Mouse (Mus musculus) embryonic stem cell, embryonic (primary cell): ENCODE measurements around the gene Chchd1.

ENCODE experiments used
- CTCF ChIA-PET, 4 experiments: fragments of 300-600 bp in 2 of 4; fragments of 350-600 bp in 2 of 4; sonication (Branson Sonifier 250); formaldehyde crosslinking; loops; one replicate each; lab custom pipeline; 2022; ENCODE audit warnings: inconsistent platforms in 2 of 4; lab: Charles Lee
- POLR2A ChIA-PET, 4 experiments: fragments of 300-600 bp in 2 of 4; fragments of 350-600 bp in 2 of 4; sonication (Branson Sonifier 250); formaldehyde crosslinking; loops; one replicate each; lab custom pipeline; 2022; ENCODE audit warnings: antibody characterized with exemption in 4 of 4, inconsistent platforms in 1 of 4; lab: Charles Lee

Chchd1 gene

GRCm38 (mm10) chr14:20702741-20703381 lies at the start of gene Chchd1:
Gene Chchd1, plus strand, starts transcription at chr14:20703006.
- POLR2A ChIA-PET, result interaction anchor here in 2 of 4 experiments (0.6 to 3.2 kb wide), 16 partner anchors 9 to 350 kb away, joined by 3 to 13 read pairs (median 6); partner anchors contain the start of genes Sec24c (in 2 of the 2), Usp54 (in 2 of the 2), Adk (in 1 of the 2) and Ap3m1 (in 1 of the 2)
- CTCF ChIA-PET, result no interaction called here

- POLR2A ChIA-PET, result interaction anchor here in 3 of 4 experiments (0.6 to 2.0 kb wide), 6 partner anchors 9 to 46 kb away, joined by 3 to 10 read pairs (median 6); partner anchors contain the start of gene Usp54 (in 2 of the 3)
- CTCF ChIA-PET, result interaction anchor here in 2 of 4 experiments (0.6 to 1.7 kb wide), 3 partner anchors 9 to 265 kb away, joined by 3 to 6 read pairs (median 4); no protein-coding TSS in a partner anchor
Observed at GRCm38 (mm10) chr14:20654690-20655421, 48.0 kb upstream of the Chchd1 start.

GRCm38 (mm10) chr14:20655731-20656130 lies 47.1 kb upstream of the Chchd1 start:
- ChIA-PET CTCF (interaction anchor here in 3 of 4 experiments (1.2 to 1.7 kb wide), 4 partner anchors 10 to 80 kb away, joined by 4 to 7 read pairs (median 6); no protein-coding TSS in a partner anchor), POLR2A (interaction anchor here in 3 of 4 experiments (0.6 to 2.0 kb wide), 9 partner anchors 8 to 209 kb away, joined by 3 to 10 read pairs (median 5); partner anchors contain the start of gene Usp54 (in 2 of the 3))

DNA sequence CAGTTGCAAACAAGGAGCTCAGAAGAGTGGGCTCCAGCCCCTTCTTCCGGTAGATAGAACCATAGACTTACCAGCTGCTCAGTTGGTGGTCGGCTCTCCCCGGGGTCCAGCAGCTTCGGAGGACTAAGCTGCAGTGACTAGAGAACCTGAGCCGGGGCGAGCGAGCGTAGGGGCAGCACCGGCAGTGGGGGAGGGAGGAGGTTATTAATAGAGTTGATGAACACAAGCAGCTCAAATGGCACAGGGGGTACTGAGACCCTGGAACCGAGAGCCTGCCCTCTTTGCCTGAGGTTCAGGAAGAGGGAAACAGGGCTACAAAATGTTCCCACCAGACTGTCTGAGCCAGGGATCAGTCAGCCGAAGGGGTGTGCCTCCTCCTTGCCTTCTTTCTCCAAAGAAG lies 46.4 kb upstream of the Chchd1 start, which contains the start of gene Myoz1:
Myoz1 (minus strand) TSS at position 180 of the 400 bp plus-strand sequence.
- CTCF ChIA-PET, result interaction anchor here in 3 of 4 experiments (1.2 to 1.7 kb wide), 4 partner anchors 11 to 80 kb away, joined by 4 to 7 read pairs (median 6); no protein-coding TSS in a partner anchor
- POLR2A ChIA-PET, result interaction anchor here in 2 of 4 experiments (1.0 to 2.0 kb wide), 7 partner anchors 14 to 210 kb away, joined by 3 to 10 read pairs (median 5); partner anchors contain the start of gene Usp54 (in 2 of the 2)

DNA sequence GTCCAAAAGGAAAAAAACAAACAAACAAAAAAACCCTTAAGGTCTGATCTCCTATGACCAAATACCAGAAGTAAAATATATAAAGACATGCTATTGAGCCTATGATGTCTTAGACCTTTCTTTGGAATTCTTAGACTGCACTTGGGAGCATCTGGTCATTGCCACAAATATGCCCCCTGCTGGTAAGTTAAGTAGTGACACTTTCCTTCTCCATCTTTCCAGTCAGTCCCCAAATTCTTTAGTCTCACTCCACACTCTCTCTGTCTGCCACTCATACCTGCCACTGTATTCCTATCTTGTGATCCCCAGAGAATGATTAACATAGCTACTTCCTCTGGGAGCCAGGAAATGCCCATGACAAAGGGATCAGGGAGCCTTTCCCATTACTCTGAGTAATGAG lies 44.5 kb upstream of the Chchd1 start:
- CTCF ChIA-PET, result interaction anchor here (0.6 to 2.9 kb wide), 14 partner anchors 13 to 287 kb away, joined by 3 to 25 read pairs (median 4); partner anchors contain the start of gene Usp54 (in 2 of the 4)
- POLR2A ChIA-PET, result interaction anchor here (0.6 to 5.3 kb wide), 19 partner anchors 14 to 576 kb away, joined by 3 to 69 read pairs (median 5); partner anchors contain the start of genes Usp54 (in 3 of the 4), Sec24c (in 2 of the 4), Adk (in 1 of the 4) and Ap3m1 (in 1 of the 4)

GRCm38 (mm10) chr14:20658902-20659301 lies 43.9 kb upstream of the Chchd1 start:
- CTCF ChIA-PET, result interaction anchor here (0.6 to 2.9 kb wide), 10 partner anchors 14 to 282 kb away, joined by 3 to 25 read pairs (median 4); partner anchors contain the start of gene Usp54 (in 1 of the 4)
- POLR2A ChIA-PET, result interaction anchor here (1.0 to 5.9 kb wide), 19 partner anchors 14 to 576 kb away, joined by 3 to 84 read pairs (median 5); partner anchors contain the start of genes Usp54 (in 3 of the 4), Sec24c (in 2 of the 4), Adk (in 1 of the 4) and Ap3m1 (in 1 of the 4)

DNA sequence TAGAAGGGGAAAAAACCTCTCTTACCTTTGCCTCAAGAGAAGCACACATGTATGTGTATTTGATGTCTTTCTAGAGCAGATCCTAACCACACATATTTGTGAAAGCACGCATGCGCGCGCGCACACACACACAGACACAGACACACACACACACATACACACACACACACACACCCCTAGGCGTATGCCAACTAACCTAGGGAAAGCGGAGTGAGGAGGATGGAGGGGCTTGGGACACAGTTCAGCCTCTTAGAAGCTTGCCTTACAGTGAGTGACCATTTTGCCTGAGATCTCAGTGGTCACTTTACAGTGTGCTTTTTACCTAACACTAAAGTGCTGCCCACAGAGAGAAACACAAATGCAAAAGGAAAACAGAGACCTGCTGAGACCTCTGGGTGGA lies 43.1 kb upstream of the Chchd1 start:
- ChIA-PET POLR2A (interaction anchor here in 3 of 4 experiments (1.0 to 5.9 kb wide), 27 partner anchors 11 to 478 kb away, joined by 3 to 84 read pairs (median 6); partner anchors contain the start of genes Sec24c (in 3 of the 3), Ppp3cb (in 2 of the 3), Usp54 (in 2 of the 3) and Adk (in 1 of the 3)), CTCF (interaction anchor here (0.6 to 3.9 kb wide), 13 partner anchors 11 to 266 kb away, joined by 3 to 34 read pairs (median 4); partner anchors contain the start of genes Fut11 (in 1 of the 4), Sec24c (in 1 of the 4) and Usp54 (in 1 of the 4))

DNA sequence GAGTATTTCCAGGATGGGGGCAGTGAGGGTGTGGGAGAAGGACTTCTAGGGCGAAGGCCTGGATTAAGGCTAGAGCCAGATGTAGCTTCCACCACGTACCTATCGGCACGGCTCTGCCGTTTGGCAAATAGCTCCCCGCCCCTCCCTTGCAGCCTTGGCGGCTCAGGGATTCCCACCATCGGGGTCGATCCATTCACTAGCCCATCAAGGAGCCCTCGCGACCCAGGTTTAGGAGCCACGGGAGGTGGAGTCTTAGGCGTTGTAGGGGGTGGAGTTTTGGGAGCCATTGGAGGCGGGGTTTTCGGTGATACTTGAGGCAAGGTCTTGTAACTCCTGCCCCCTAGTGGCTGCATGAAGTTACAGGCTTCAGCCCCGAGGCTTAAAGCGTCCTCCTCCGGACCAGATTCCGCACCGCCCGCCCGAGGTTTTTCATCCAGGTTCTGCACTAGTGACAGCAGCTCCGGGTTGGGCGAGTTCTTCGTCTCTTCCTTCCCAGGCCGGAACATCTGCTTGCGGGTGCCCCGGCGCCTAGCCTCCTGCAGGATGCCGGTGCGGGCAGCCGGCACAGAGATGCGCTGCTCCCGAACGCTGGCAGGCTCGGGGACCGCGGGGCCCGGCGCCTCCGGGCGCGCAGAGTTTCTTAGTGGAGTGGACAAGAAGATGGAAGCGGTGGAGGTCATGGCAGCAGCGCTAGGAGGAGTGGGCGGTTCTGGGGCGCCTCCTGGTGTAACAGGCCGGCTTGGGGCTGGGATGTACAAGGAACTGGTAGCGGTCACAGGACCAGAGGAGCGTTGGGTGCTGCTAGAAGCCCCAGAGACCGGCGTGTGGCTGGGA lies 41.8 kb upstream of the Chchd1 start:
- ChIA-PET CTCF (interaction anchor here (0.5 to 3.9 kb wide), 36 partner anchors 10 to 499 kb away, joined by 3 to 34 read pairs (median 4); partner anchors contain the start of genes Ppp3cb (in 2 of the 4), Anxa7 (in 1 of the 4), Cfap70 (in 1 of the 4) and Fut11 (in 1 of the 4)), POLR2A (interaction anchor here in 3 of 4 experiments (0.6 to 5.9 kb wide), 66 partner anchors 9 to 546 kb away, joined by 3 to 84 read pairs (median 4); partner anchors contain the start of genes Sec24c (in 3 of the 3), Usp54 (in 3 of the 3), Adk (in 2 of the 3) and Ap3m1 (in 2 of the 3))

GRCm38 (mm10) chr14:20661661-20662331 lies 41.0 kb upstream of the Chchd1 start:
- ChIA-PET CTCF (interaction anchor here (0.5 to 3.9 kb wide), 28 partner anchors 9 to 887 kb away, joined by 3 to 34 read pairs (median 4); partner anchors contain the start of genes Anxa7 (in 2 of the 4), Cfap70 (in 1 of the 4), Fut11 (in 1 of the 4) and Sec24c (in 1 of the 4)), POLR2A (interaction anchor here in 3 of 4 experiments (0.6 to 5.9 kb wide), 43 partner anchors 8 to 391 kb away, joined by 3 to 84 read pairs (median 4); partner anchors contain the start of genes Usp54 (in 3 of the 3), Adk (in 2 of the 3), Ap3m1 (in 2 of the 3) and Mrps16 (in 2 of the 3))

DNA sequence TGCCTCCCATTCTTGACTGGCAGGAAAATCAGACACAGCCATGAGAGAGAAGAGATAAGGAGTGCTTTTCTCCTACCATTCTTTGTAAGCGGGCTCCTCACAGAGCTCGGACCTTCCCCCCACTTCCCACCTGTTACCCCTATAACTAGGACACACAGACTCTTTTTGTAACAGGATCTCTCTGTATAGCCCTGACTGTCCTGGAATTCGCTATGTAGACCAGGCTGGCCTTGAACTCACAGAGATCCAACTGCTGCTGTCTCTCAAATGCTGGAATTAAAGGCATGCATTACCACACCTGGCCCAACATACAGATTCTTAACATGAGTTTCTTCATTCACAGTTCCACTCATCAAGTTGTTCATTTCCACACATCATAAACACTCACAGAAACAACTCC lies 40.1 kb upstream of the Chchd1 start:
- CTCF ChIA-PET, result interaction anchor here in 3 of 4 experiments (0.8 to 3.9 kb wide), 4 partner anchors 10 to 87 kb away, joined by 3 to 32 read pairs (median 17); no protein-coding TSS in a partner anchor

GRCm38 (mm10) chr14:20663601-20664000 lies 39.2 kb upstream of the Chchd1 start:
- ChIA-PET CTCF (interaction anchor here in 2 of 4 experiments (0.8 to 1.2 kb wide), 2 partner anchors 87 to 88 kb away, joined by 3 read pairs; no protein-coding TSS in a partner anchor), POLR2A (interaction anchor here in 3 of 4 experiments (0.7 to 5.9 kb wide), 9 partner anchors 8 to 833 kb away, joined by 3 to 84 read pairs (median 4); partner anchors contain the start of genes Sec24c (in 2 of the 3), Adk (in 1 of the 3), Anxa7 (in 1 of the 3) and Ap3m1 (in 1 of the 3))

More for the DNA sequence above, 40.1 kb upstream of the Chchd1 start:
- POLR2A ChIA-PET, result interaction anchor here in 3 of 4 experiments (1.2 to 5.9 kb wide), 9 partner anchors 7 to 270 kb away, joined by 3 to 84 read pairs (median 23); partner anchors contain the start of genes Sec24c (in 2 of the 3), Mrps16 (in 1 of the 3) and Usp54 (in 1 of the 3)

DNA sequence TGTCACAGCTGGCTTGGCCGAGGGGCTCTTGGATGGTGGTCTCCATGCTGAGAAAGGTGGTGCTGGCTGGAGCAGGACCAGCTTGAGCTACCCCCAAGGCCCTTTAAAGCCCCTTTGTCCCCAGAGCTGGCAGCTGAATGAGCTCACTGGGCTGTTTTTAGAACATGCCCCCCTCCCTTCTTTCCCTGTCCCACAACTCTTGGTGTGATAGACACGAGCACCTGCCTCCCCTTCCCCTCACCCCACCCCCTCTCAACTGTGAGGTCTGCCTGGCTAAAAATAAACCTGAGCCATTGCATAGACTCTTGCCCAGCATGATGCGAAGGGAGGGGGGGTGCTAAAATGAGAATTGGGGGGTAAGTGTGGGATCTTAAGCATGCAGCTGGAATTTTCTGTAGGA lies 38.4 kb upstream of the Chchd1 start:
- ChIA-PET POLR2A (interaction anchor here in 2 of 4 experiments (0.5 to 5.9 kb wide), 9 partner anchors 8 to 409 kb away, joined by 3 to 84 read pairs (median 4); partner anchors contain the start of genes Sec24c (in 2 of the 2), Adk (in 1 of the 2), Anxa7 (in 1 of the 2) and Ap3m1 (in 1 of the 2)), CTCF (interaction anchor here in 3 of 4 experiments (0.6 to 1.2 kb wide), 3 partner anchors 9 to 88 kb away, joined by 3 read pairs; no protein-coding TSS in a partner anchor)

- ChIA-PET POLR2A (interaction anchor here in 1 of 4 experiments (1.8 to 1.9 kb wide), 2 partner anchors 27 to 188 kb away, joined by 4 to 6 read pairs; partner anchors contain the start of genes Anxa7 and Usp54), CTCF (no interaction called here)
Observed at GRCm38 (mm10) chr14:20667469-20667868, 35.3 kb upstream of the Chchd1 start.

- ChIA-PET POLR2A (no interaction called here), CTCF (interaction anchor here in 1 of 4 experiments (1.1 kb wide), 1 partner anchor 290 kb away, joined by 3 read pairs; no protein-coding TSS in a partner anchor)
Observed at GRCm38 (mm10) chr14:20668154-20668810, 34.5 kb upstream of the Chchd1 start, which contains the start of gene Synpo2l. Gene Synpo2l, minus strand, starts transcription at chr14:20668354.
